Mouse (Mus musculus): ENCODE data around the gene Kcnip2.
"Not testable (repeated sequence)": the region's sequence is repeated elsewhere in the genome, so short reads cannot be mapped to it uniquely, and the experiment has no call there.

The Kcnip2 gene

GRCm38 (mm10) chr19:45811028-45811674, 4.7 kb downstream of the Kcnip2 start:
- DNase-seq = no peak

- DNase-seq = no peak
These were observed 8.1 kb downstream of the Kcnip2 start for GRCm38 (mm10) chr19:45807732-45808131.

- not testable (repeated sequence) for DNase-seq
These were observed 10.0 kb downstream of the Kcnip2 start for GRCm38 (mm10) chr19:45805817-45806216.

- DNase-seq = peak; percentile 56
These were observed 11.1 kb downstream of the Kcnip2 start for GRCm38 (mm10) chr19:45804593-45805368.

- DNase-seq = no peak
These were observed 12.5 kb downstream of the Kcnip2 start for GRCm38 (mm10) chr19:45803408-45803807.

GRCm38 (mm10) chr19:45802702-45803101, 13.2 kb downstream of the Kcnip2 start:
- DNase-seq = no peak

- peak; percentile 44 for DNase-seq
These were observed 19.0 kb downstream of the Kcnip2 start for GRCm38 (mm10) chr19:45796879-45797278.

GRCm38 (mm10) chr19:45796061-45796556, 19.8 kb downstream of the Kcnip2 start:
- peak; percentile 68 for DNase-seq

GRCm38 (mm10) chr19:45795406-45795944, 20.4 kb downstream of the Kcnip2 start:
- DNase-seq = no peak

GRCm38 (mm10) chr19:45794718-45795117, 21.1 kb downstream of the Kcnip2 start:
- DNase-seq = no peak

- no peak for DNase-seq
These were observed 23.5 kb downstream of the Kcnip2 start for GRCm38 (mm10) chr19:45792404-45792803.

- DNase-seq = no peak
These were observed 25.7 kb downstream of the Kcnip2 start for GRCm38 (mm10) chr19:45789888-45790874.

- DNase-seq = no peak
These were observed 26.5 kb downstream of the Kcnip2 start for GRCm38 (mm10) chr19:45789365-45789764.

- no peak for DNase-seq
These were observed 27.5 kb downstream of the Kcnip2 start for GRCm38 (mm10) chr19:45788337-45788736.

- DNase-seq = no peak
These were observed 28.4 kb downstream of the Kcnip2 start for GRCm38 (mm10) chr19:45787450-45787849.

- DNase-seq = no peak
These were observed 30.4 kb downstream of the Kcnip2 start for GRCm38 (mm10) chr19:45785470-45785869.

GRCm38 (mm10) chr19:45783933-45784576, 31.8 kb downstream of the Kcnip2 start:
- peak; percentile 29 for DNase-seq

- DNase-seq = peak; percentile 98
These were observed 32.5 kb downstream of the Kcnip2 start, which contains the start of gene Mgea5 for GRCm38 (mm10) chr19:45783181-45783932. Mgea5 (minus strand) TSS chr19:45783837.

- DNase-seq = peak; percentile 74
These were observed 33.4 kb downstream of the Kcnip2 start for GRCm38 (mm10) chr19:45782315-45783001.

GRCm38 (mm10) chr19:45781676-45782075, 34.2 kb downstream of the Kcnip2 start:
- DNase-seq = no peak
